Mouse (Mus musculus): ENCODE results near the gene Serinc3.
A peak's percentile ranks its signal among the peaks of the same experiment; 100 is the strongest.
"Not testable (repeated sequence)": the region's sequence is repeated elsewhere in the genome, so short reads cannot be mapped to it uniquely, and the experiment has no call there.

Gene Serinc3

DNA sequence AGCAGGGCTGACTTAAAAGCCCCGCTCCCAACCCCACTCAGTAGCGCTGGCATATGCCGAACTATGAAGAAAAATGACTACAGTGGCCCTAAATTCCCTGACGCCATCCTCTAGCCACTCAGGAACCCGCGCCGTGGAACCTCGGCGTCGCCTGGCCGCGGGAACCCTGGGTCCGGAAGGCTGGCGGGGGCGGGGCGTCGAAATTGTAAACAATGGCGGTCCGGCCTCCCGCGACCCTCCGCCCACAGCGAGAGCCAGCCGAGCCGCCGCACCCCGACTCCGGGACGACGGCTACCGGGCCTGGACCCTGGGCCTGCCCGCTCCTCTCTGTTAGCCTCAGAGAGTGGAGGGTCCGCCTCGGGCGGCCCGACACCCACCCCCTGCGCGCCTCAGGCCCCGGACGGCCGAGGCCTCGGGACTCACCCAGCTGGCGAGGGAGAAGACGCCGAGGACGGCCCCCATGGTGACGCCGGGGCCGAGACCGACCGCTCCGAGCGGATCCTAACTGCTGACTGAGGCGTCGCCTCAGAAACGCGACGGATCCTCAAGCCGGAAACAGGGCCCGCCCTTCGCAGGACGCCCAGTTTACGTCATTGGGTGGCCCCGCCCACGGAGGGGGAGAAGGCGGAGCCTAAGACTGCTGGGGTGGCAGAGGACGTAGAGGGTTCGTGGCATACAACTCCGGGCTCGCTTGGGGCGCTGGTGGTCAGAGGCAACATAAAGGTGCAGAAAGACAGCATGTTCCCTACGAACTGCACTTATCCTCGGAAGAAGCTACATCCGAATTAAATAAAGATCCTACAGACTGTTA lies at the start of gene Serinc3:
Serinc3 (minus strand) TSS at position 557 of the 811 bp plus-strand sequence.
- peak; percentile 99 for DNase-seq (ENCODE audit: low spot score)

DNA sequence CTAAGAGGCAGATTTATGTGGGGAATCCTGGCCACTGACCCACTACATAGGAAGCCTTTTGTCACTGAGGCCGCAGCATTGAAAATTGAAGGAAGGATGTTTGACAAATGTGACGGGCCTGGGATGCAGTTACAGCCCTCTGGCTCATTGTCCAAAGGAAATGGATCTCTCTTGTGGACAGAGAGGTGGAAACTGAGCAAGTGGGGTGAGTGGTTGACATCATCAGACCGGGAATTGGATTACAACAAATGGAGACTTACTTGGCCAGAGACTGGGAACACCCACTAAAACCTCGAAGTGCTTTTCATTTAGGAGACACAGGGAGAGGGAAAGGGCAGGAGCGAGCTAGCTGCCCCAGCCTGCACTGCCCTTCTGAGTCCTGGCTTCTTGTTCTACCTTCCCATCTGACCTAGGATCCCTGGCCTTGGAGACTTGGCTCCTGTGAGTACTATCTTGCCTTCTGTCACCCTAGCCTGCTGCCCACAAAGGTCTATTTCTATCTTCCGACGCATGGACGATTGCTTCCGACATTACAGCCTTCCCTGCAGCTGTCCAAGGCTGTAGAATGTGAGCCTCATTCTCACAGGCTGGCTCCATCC lies 48.9 kb upstream of the Serinc3 start:
- DNase-seq (ENCODE audit: low spot score) = peak; percentile 35

DNA sequence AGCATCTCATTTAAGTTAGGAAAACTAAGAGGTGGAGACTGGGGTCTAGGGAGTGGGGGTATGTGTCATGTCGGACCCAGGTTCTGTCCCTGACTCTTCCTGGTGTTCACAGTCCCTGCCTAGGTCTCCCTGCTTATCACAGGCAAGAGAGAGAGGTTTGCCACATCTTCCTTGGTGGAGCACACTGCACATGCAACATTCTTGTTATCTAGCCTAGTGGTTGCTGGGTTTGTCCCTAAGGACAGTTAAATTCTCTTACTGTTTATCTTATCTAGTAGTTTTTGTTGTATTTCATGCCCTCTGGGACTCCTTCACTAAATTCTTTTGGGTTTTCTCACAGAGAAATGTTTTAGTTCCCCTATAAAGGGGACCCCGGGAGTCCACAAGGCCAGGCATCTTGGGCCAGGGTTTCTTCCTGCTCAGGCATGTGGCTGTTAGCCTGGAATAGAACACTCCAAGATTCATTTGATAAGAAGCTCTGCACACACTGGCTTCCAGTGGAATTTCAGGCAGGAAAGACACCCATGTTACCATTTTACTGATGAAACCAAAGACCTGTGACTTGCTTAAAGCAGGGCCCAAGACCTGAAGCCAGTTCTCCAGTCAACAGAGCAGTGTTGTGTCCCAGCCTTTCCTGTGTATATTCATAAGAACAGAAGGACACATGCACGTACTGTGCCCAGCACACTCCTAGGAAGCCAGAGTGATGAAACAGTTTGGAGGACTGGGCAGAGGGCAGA lies 48.1 kb upstream of the Serinc3 start:
- DNase-seq (ENCODE audit: low spot score) = no peak

DNA sequence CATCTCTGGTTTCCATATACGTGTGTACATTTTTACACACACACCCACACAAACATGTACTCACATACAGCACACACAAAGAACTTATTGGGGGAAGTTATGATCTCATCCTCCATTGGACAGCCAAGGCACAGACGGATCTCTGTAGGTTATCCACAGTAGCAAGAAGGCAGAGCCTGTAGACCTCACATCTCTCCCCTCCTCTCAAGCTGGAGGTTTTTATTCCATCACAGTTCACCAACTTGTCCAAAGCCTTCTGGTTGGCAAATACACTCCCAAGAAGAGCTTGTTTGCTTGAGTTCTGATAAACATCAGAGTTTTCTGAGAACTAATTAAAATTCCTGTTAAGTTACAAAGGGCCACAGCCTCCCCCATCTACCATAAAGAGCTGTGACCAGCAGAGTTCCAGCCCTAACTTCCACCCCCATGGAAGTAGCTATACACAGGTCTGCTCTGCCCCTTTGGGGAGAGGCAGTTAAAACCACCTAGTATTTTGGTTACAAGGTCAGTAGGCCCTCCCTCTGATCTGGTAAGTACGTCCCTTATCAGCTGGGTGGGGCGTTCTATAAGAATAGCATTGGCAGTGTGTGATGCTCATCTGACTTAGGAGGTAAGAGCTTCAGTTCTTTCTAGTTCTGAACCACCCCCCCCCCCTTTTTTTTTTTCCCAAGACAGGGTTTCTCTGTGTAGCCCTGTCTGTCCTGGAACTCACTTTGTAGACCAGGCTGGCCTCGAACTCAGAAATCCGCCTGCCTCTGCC lies 47.1 kb upstream of the Serinc3 start:
- no peak for DNase-seq (ENCODE audit: low spot score)

DNA sequence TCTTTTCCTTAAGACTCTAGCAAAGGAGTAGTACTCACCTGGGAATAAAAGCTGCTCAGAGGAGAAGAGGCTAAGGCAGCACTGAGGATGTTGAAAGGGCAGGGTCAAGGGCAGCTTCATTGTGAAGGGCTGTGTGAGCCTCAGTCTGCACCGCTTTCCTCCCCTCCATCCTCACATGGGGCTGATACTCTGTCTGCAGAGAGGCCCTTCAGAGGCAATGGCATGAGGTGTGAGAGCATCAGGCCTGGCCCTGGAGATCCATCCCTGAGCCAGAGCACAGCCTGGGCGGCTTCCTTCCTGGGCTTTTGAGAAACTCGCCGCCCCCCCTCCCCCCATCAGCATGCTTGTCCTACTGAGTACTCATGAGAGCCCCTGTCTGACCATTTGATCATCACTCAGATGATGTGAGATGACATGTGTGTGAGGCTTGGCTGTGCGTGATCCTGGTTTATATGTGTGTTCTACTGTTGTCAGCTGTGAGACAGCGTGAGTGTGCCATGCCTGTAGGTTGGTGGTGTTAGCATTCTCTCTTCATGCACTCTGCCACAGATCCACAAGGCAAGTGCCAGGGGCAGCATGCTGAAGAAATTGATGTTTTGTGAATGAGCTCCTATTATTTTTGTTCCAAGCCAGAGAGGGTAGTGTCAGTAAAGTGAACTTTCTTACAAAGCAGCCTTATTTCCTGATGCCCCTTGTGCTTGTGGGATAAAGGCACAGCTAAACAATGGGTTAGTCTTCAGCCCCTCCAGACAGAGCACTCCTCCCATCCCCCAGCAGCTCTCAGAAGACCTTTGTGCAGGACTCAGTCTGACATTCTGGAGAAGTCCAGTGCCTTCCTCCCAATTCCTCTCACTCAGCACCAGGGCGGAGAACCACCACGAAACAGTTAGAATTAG lies 45.7 kb upstream of the Serinc3 start:
- peak; percentile 44 for DNase-seq (ENCODE audit: low spot score)

DNA sequence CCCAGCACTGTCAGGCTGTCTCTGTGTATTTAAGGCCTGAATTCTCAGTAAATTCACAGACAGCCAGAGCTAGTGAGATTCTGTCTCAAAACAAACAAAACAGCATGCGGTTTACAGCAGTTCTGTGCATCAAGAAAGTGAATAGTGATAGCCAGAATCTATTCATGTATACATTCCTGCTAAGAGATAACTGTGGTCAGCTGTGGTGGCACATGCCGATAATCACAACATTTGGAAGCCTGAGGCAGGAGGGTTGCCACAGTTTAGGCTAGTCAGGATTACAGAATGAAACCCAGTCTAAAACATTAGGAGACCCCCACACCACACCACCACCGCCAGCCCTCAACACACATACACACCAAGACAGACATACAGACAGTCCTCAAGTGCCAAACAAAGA lies 44.8 kb upstream of the Serinc3 start:
- no peak for DNase-seq (ENCODE audit: low spot score)

DNA sequence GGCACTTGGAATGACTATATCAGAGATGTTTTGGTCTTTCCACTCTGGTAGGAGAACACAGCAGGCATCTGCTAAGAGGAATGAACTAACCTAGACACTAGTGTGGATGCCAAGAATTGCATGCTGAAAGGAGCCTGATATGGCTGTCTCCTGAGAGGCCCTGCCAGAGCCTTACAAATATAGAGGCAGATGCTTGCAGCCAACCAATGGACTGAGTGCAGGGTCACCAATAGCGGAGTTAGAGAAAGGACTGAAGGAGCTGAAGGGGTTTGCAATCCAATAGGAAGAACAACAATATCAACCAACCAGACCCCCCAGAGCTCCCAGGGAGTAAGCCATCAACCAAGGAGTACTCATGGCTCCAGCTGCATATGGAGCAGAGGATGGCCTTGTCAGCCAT lies 43.4 kb upstream of the Serinc3 start:
- DNase-seq (ENCODE audit: low spot score) = not testable (repeated sequence)

DNA sequence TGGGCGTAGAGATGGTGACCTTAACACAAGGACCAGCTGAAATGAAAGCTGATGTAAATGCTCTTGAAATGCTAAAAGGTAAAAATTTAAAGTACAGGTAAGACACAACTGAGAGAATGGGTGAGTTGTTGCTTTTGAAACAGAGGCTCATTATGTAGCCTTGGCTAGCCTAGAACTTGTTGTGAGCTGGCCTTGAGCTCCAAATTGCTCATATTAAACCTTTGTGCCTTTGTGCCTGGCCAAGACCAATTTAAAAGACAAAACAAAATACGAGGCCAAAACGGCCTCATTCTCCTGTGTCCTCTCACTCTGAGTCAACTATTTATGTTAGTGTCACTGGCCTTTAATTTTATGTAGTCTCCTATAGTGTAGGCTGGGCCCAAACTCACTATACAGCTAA lies 42.0 kb upstream of the Serinc3 start:
- DNase-seq (ENCODE audit: low spot score) = no peak

DNA sequence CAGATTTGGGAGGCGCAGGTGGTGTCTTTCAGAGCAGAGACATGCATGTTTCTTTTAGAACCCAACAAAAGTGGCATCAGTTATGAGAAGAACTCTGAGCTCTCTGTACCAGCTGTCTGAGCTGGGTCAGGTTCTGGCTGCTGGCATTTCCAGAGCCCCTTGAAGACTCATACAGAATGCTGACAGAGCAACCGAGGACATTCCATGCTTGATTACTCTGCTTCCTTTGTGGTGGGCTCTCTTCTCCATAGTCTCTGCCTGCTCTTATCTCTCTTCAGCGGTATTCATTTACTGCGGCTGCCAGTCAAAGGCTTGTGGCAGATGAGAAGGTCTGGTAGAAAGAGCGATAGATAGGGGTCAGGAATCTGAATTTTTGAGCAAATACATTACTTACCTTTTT lies 41.3 kb upstream of the Serinc3 start:
- no peak for DNase-seq (ENCODE audit: low spot score)

DNA sequence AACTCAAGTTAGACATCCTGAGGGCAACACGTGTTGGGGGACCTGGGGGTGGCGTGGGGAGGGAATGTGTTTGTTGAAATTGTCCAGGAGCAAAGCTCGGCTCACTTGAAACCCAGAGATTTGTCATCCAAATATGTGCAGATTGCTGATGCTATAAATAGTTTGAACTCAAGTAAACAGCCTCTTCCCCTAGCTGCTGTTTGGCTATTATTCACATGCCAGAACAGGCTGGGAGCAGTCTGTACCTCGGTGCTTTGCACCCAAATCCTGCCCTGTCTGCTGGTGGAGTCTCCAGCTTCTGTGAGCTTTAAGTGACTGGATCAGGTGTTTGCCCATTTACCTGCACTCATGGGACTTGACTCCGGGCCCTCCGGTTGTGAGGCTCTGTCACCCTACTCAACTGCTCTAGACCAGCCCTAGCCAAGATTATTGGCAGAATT lies 40.9 kb upstream of the Serinc3 start:
- no peak for DNase-seq (ENCODE audit: low spot score)

DNA sequence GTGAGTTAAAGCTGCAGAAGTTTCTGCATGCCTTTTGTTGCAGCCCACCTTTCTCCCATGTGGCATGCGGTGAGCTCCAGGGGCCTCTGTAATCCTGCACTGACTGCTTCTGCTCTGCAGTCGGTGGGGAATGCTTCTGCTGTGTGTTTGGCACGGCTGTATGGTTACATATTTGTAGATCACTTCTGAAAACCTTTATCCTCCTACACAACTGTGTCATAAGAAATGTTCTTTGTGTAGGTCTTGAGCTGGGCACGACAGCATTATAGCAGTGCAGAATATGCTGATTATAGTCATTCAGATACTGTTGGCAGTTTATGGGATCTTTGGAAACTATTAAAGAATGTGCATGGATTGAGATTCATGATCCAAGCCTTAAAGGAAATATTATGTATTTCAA lies 40.4 kb upstream of the Serinc3 start:
- DNase-seq (ENCODE audit: low spot score) = no peak

DNA sequence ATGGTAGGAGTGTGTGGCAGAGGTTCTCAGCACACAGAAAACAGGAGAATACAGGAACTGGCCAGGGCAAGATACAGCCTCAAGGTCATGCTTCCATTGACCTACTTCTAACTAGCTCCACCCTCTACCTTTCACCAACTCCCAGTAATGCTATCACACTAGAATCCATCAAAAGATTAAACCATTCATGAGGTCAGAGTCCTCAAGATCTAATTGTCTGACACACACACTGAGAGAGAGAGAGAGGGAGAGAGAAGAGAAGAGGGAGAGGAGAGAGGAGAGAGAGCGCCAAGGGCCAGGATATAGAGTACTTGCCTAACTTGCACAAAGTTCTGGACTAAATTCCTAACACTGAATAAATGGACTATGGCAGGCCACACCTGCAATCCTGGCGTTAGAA lies 37.4 kb upstream of the Serinc3 start:
- DNase-seq (ENCODE audit: low spot score) = no peak

DNA sequence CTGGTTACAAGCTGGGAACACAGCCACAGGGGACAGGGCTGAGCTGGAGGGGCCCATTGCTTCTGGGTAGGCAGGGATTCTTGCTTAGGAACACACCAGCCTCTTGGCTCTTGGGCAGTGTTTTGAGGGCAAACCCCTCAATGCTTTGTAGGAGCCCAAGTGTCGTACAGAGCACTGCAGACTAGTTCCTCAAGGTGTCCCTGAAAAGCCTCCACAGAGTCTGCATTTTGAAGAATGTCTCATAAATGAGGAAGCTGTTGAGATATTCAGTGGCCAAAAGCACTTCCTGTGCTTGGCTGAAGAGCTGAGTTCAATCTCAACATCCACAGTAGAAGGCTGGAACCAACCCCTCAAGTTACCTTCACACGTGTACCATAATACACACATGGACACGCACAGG lies 31.8 kb upstream of the Serinc3 start:
- DNase-seq (ENCODE audit: low spot score) = no peak

DNA sequence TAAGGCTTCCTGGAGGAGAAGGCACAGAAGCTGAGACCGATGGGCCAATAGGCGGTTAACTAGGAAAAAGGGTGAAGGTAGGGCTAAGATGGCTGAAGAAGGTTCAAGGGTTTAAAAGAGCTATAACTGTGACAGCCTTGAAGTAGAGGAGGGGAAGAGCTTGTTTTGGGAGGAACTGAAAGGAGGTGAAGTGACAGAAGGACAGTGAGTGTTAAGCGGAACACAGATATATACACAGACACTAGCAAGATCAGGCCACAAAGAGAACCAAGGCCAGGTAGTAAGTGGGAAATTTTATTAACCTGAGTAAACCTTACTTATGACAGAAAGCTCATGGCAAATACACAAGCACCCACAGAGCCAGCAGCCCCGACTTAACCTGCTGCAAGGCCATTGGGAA lies 31.4 kb upstream of the Serinc3 start:
- DNase-seq (ENCODE audit: low spot score) = no peak

DNA sequence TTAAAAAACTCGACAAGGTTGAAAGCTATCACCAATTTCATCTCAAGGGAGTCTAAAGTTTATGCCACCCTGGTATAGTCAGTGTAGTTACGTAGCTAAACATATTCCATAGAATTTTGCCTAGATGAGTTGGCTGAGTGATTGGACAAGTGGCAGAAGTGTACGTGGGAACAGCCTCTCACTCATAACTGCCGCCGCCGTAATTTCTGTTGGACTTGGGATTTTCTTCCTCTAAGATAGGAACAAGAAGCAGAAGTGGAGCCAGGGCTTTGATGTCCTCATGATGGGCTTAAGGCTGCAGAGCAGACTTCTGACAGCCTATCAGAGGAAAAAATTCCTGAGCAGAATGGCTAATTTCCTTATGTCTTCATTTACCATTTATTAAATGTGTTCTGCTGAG lies 30.7 kb upstream of the Serinc3 start:
- DNase-seq (ENCODE audit: low spot score) = no peak

DNA sequence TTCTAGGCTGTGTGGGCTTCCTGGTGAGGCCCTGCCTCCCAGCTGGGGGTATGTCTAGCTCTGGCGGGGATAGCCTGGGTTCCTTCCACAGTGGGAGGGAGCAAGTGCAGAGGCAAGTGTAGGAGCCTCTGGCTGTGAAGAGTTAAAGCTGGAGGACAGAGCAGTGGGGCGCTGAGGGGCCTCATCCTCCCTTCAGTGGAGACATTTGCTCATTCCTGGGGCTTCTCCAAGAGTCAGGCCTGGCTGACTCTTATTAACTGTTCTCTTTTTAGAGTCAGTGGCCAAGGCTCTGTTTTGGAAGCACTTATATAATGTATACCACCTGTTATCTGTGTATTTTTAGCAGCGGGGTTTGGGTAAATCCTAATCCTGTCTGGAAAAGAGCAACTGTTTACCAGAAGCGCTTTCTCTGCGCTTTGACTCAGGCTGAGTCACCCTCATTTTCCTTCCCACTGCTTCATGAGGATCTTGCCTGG lies 30.3 kb upstream of the Serinc3 start:
- DNase-seq (ENCODE audit: low spot score) = no peak

DNA sequence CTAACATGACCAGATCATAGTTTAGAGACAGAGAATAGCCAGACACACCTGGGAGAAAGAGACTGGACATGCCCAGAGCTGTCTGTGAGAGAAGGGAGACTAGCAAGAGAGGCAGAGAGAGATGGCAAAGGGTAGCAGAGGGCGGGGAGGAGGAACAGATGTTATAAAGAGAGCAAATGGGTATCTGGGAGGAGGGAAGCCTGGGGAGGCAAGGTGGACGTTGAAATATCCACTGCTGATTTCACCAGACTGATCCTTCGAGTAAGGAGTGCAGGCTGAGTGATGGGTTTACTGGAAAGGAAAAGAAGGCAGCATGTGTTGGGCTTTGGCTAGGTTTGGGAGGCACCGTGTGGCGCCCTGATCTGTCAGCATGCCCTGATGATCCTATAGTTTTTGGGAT lies 29.5 kb upstream of the Serinc3 start:
- no peak for DNase-seq (ENCODE audit: low spot score)

DNA sequence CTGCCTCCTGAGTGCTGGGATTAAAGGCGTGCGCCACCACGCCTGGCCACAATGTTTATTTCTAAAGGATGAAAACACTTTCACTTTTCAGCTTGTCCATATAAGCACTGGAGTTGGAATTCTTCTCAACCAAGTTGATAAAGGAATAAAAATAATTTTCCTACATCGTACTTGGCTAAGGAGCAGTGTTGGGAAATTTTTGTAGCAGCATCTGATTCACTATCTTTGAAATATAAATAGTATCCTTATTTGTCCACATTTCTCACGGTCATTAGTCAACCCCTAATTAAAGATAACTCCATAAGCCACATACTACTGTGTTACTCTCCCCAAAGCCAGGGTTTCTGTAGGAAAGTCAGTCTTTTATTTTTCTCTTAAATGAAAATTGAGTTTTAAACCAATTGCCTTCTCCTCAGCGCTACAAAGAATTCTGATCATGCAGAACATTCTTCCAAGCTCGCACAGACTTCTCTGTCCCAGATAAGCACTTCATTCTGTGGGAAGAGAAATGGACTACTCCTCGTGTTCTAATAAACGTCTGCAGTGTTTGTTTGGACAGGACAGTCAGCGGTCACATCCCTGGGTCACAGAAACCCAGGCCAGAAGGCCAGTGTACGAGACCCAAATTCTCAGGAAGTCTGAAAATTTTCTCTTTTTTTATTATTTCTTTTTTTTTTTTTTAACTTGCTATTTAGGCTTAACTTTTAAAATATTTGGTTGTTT lies 26.1 kb upstream of the Serinc3 start:
- DNase-seq (ENCODE audit: low spot score) = no peak

DNA sequence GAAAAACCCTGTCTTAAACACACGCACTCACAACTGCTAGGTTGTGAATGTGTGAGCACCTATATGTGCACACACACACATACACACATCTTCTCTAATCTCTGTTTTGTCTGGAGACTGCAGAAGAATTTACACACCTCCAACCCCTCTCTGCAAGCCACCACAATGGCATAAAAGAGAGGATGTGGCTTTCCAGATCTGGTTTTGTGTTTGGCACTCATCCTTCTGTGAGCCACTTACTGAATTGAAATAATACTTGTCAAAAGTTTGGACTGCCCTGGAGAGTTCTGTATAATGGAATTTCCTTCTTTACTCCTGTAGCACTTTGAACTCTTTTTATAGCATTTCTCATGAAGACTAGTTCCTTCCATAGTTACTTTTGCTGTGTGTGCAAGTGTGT lies 22.1 kb upstream of the Serinc3 start:
- no peak for DNase-seq (ENCODE audit: low spot score)

DNA sequence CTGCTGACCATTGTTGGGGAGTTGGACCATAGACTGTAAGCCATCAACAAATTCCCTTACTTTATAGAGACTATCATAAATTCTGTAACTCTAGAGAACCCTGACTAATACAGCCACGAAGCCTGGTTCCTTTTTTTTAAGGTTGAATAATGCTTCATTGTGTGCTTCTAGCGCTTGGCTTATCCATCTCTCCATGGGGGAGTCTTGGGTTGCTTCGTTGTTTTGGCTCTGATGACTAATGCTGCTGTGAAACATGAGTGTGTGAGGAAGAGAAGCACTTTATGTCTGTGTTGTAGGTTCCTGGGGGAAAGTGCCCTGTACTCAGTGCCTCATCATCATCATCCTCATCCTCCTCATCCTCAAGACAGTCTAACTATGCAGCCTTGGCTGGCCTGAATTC lies 19.0 kb upstream of the Serinc3 start:
- no peak for DNase-seq (ENCODE audit: low spot score)

Data from embryo, embryonic 10.5 days (tissue).